Mouse (Mus musculus) lung, adult 2 months (tissue): ENCODE data around the gene Iqgap1. TPM values are rescaled to one million over a fixed set of nuclear protein-coding genes. Genes with fewer than 3 reads are reported as not detected.

ENCODE experiments used
- DNase-seq: peaks from one replicate; pipeline ENCODE4 v3.0.0; 2022
- H3K4me1 ChIP-seq: fragments of 200-500 bp; 2 replicates; pipeline ENCODE4 v1.6.1; 2011; ENCODE audit warnings: low read length; ENCODE audit not compliant: control insufficient read depth, insufficient read depth
- H3K4me3 ChIP-seq: fragments of 200-500 bp; replicated peaks from 2 replicates; pipeline ENCODE3; 2011; ENCODE audit warnings: low read depth, mild to moderate bottlenecking, control low read depth, low read length; ENCODE audit errors: extremely low read depth
- CTCF ChIP-seq: fragments of 200-500 bp; IDR thresholded peaks from 2 replicates; pipeline ENCODE4 v1.5.1; 2011; ENCODE audit warnings: mild to moderate bottlenecking, low read length, control low read depth; ENCODE audit not compliant: insufficient read depth
- POLR2A ChIP-seq: fragments of 200-500 bp; IDR thresholded peaks from 2 replicates; pipeline ENCODE4 v1.6.1; 2011; ENCODE audit warnings: low read depth, mild to moderate bottlenecking, control low read depth, low read length, borderline replicate concordance; ENCODE audit errors: extremely low read depth
- WGBS: fragments of 180-500 bp; shearing (Covaris S2); methylation state at CpG from one replicate; pipeline ENCODE4 v1.1.7; 2018; 5-methylcytosine and 5-hydroxymethylcytosine counted together
- polyA plus RNA-seq: library from polyadenylated mRNA; depleted of rRNA; stranded (reverse); fragments of >200 nt; gene quantifications from 2 replicates; pipeline ENCODE4 v1.2.3, GENCODE M21; 2012; rRNA removed

The Iqgap1 gene
- 118 and 135 TPM in 2 replicates for polyA plus RNA-seq

- Histone ChIP-seq H3K4me3 (no peak within 1 kb of the TSS), H3K4me1 (no peaks in the 10 kb centered on the region; the same call in none of the 2 replicates)
- TF ChIP-seq CTCF: no peak
- no peak for TF ChIP-seq POLR2A
- 55% methylated on average over 11 of the region's 11 CpGs for WGBS
- DNase-seq: no peak
Observed at GRCm38 (mm10) chr7:80825843-80826403, at the start of gene Iqgap1. Iqgap1 (minus strand) TSS chr7:80825974.

GRCm38 (mm10) chr7:80873631-80874030 lies 47.9 kb upstream of the Iqgap1 start:
- no peak for TF ChIP-seq POLR2A
- TF ChIP-seq CTCF: no peak
- 90% methylated on average over 2 of the region's 2 CpGs for WGBS
- Histone ChIP-seq H3K4me3 (no peak overlapping the region), H3K4me1 (no peaks in the 10 kb centered on the region)
- DNase-seq: no peak

GRCm38 (mm10) chr7:80873038-80873437 lies 47.3 kb upstream of the Iqgap1 start:
- no peak for DNase-seq
- Histone ChIP-seq H3K4me1 (no peaks in the 10 kb centered on the region), H3K4me3 (no peak overlapping the region)
- 61% methylated on average over 5 of the region's 5 CpGs for WGBS
- TF ChIP-seq POLR2A: no peak
- no peak for TF ChIP-seq CTCF

GRCm38 (mm10) chr7:80868686-80869085 lies 42.9 kb upstream of the Iqgap1 start:
- WGBS: 68% methylated on average over 2 of the region's 2 CpGs
- TF ChIP-seq POLR2A (no peak), CTCF (no peak)
- Histone ChIP-seq H3K4me3 (no peak overlapping the region), H3K4me1 (peaks cover 19% of the 10 kb centered on the region)
- DNase-seq: no peak

GRCm38 (mm10) chr7:80866514-80867147 lies 40.9 kb upstream of the Iqgap1 start:
- Histone ChIP-seq H3K4me1 (peaks cover 25% of the 10 kb centered on the region), H3K4me3 (no peak overlapping the region)
- no peak for TF ChIP-seq CTCF
- TF ChIP-seq POLR2A: no peak
- WGBS: 46% methylated on average over 7 of the region's 7 CpGs
- no peak for DNase-seq

- DNase-seq: no peak
- peaks cover 26% of the 10 kb centered on the region for H3K4me1 ChIP-seq
- H3K4me3 ChIP-seq: no peak overlapping the region
- WGBS: 60% methylated on average over 7 of the region's 7 CpGs
- TF ChIP-seq CTCF (no peak), POLR2A (no peak)
Observed at GRCm38 (mm10) chr7:80865521-80865920, 39.7 kb upstream of the Iqgap1 start.

- WGBS: 35% methylated on average over 8 of the region's 8 CpGs
- H3K4me3 ChIP-seq: no peak overlapping the region
- no peak for DNase-seq
Observed at GRCm38 (mm10) chr7:80864831-80865230, 39.1 kb upstream of the Iqgap1 start.

GRCm38 (mm10) chr7:80864151-80864550 lies 38.4 kb upstream of the Iqgap1 start:
- WGBS: 43% methylated on average over 1 of the region's 1 CpGs
- TF ChIP-seq CTCF: no peak
- TF ChIP-seq POLR2A: no peak
- H3K4me3 ChIP-seq: no peak overlapping the region
- peaks cover 26% of the 10 kb centered on the region for H3K4me1 ChIP-seq
- DNase-seq: no peak

More at GRCm38 (mm10) chr7:80864831-80865230, 39.1 kb upstream of the Iqgap1 start:
- H3K4me1 ChIP-seq: peaks cover 26% of the 10 kb centered on the region
- TF ChIP-seq POLR2A: no peak
- no peak for TF ChIP-seq CTCF

- TF ChIP-seq CTCF (no peak), POLR2A (no peak)
- WGBS: 65% methylated on average over 5 of the region's 5 CpGs
- Histone ChIP-seq H3K4me3 (no peak overlapping the region), H3K4me1 (peaks cover 26% of the 10 kb centered on the region)
- no peak for DNase-seq
Observed at GRCm38 (mm10) chr7:80863520-80863919, 37.7 kb upstream of the Iqgap1 start.

- TF ChIP-seq CTCF (no peak), POLR2A (no peak)
- no peak for DNase-seq
- WGBS: 87% methylated on average over 2 of the region's 2 CpGs
- Histone ChIP-seq H3K4me1 (peaks cover 26% of the 10 kb centered on the region), H3K4me3 (no peak overlapping the region)
Observed at GRCm38 (mm10) chr7:80862475-80862874, 36.7 kb upstream of the Iqgap1 start.
